Mouse (Mus musculus): Measurements from ENCODE around the gene Maml3. TPM values are rescaled to one million over a fixed set of nuclear protein-coding genes. Genes with fewer than 3 reads are reported as not detected.

The Maml3 gene
- polyA plus RNA-seq, 1 experiment from 2014 or later = 4.7 TPM

- Histone ChIP-seq H3K27me3 (ENCODE audit: low read depth, poor library complexity, severe bottlenecking) (no peaks in the 10 kb centered on the region), H3K4me1 (peaks cover 5% of the 10 kb centered on the region; the same call in 1 of the 2 replicates), H3K4me3 (no peak overlapping the region), H3K36me3 (no peaks in the 10 kb centered on the region), H3K27ac (no peak overlapping the region), H3K9me3 (replicated peaks) (no peaks in the 10 kb centered on the region)
- DNase-seq (ENCODE audit: low spot score) = no peak
- 88% methylated on average over 2 of the region's 2 CpGs for WGBS
Measured at GRCm38 (mm10) chr3:51635960-51636359, 468.9 kb downstream of the Maml3 start.

Other genes with a start within 250 kb of the Maml3 start
- 3.5 and 4.6 TPM in 2 replicates for gene Foxo1, start 163.3 kb upstream of the Maml3 start, polyA plus RNA-seq (2016; fragmentation: Nextera tagmentation; extraction: Ambion mirVana)

Measured in limb, embryonic 10.5 days (tissue).